Mouse (Mus musculus) MEL (cell line): Measurements from ENCODE around the gene Canx. TPM values are rescaled to one million over a fixed set of nuclear protein-coding genes. Genes with fewer than 3 reads are reported as not detected.

Source experiments
- DNase-seq: peaks from one replicate; pipeline ENCODE4 v3.0.0; 2011; ENCODE audit warnings: low read depth, low spot score
- H3K27ac ChIP-seq: 2 replicates; pipeline ENCODE4 v1.5.1; 2012; ENCODE audit warnings: low read depth, mild to moderate bottlenecking, control low read depth, low read length, moderate library complexity; ENCODE audit not compliant: control insufficient read depth
- H3K27me3 ChIP-seq, 2 experiments: fragments of 150-350 bp in 1 of 2; sonication (generic) in 1 of 2; 2 replicates each; pipeline ENCODE4 v1.6.1; 2012; ENCODE audit warnings: low read length in 2 of 2, mild to moderate bottlenecking in 2 of 2, improper control_type of control experiment in 1 of 2, moderate library complexity in 1 of 2; ENCODE audit not compliant: insufficient read depth in 2 of 2, control insufficient read depth in 1 of 2
- H3K36me3 ChIP-seq, 2 experiments: 2 replicates each; pipeline ENCODE4 v1.6.1; 2012 to 2014; ENCODE audit warnings: low read length in 2 of 2, improper control_type of control experiment in 1 of 2, inconsistent platforms in 1 of 2, mild to moderate bottlenecking in 1 of 2; ENCODE audit not compliant: insufficient read depth in 2 of 2, control insufficient read depth in 1 of 2
- H3K4me1 ChIP-seq, 2 experiments: fragments of 150-350 bp in 1 of 2; sonication (generic) in 1 of 2; 2 replicates each; pipeline ENCODE4 v1.6.1; 2012; ENCODE audit warnings: low read length in 2 of 2, improper control_type of control experiment in 1 of 2, mild to moderate bottlenecking in 1 of 2; ENCODE audit not compliant: insufficient read depth in 2 of 2, control insufficient read depth in 1 of 2
- H3K4me3 ChIP-seq, 2 experiments: fragments of 150-350 bp in 1 of 2; sonication (generic) in 1 of 2; 2 replicates each; pipeline ENCODE4 v1.5.1; 2012; ENCODE audit warnings: low read depth in 2 of 2, low read length in 2 of 2, mild to moderate bottlenecking in 2 of 2, moderate library complexity in 2 of 2, control low read depth in 1 of 2, improper control_type of control experiment in 1 of 2; ENCODE audit not compliant: control insufficient read depth in 1 of 2, insufficient read depth in 1 of 2
- H3K79me2 ChIP-seq: 2 replicates; pipeline ENCODE4 v1.6.1; 2012; ENCODE audit warnings: mild to moderate bottlenecking, low read length, moderate library complexity; ENCODE audit not compliant: control insufficient read depth, poor library complexity, insufficient read depth
- H3K9ac ChIP-seq: 2 replicates; pipeline ENCODE4 v1.6.1; 2012; ENCODE audit warnings: low read depth, mild to moderate bottlenecking, control low read depth, low read length, moderate library complexity; ENCODE audit not compliant: control insufficient read depth, poor library complexity, severe bottlenecking
- H3K9me3 ChIP-seq: fragments of 150-350 bp; sonication (generic); replicated peaks from 2 replicates; pipeline ENCODE4 v1.6.1; 2012; ENCODE audit warnings: mild to moderate bottlenecking, low read length, improper control_type of control experiment, moderate library complexity; ENCODE audit not compliant: insufficient read depth
- CHD1 ChIP-seq: IDR thresholded peaks from 2 replicates; pipeline ENCODE4 v1.6.1; 2012; ENCODE audit warnings: low read depth, mild to moderate bottlenecking, inconsistent platforms, low read length, improper control_type of control experiment
- CTCF ChIP-seq, 3 experiments: IDR thresholded peaks in 2 of 3; conservative IDR thresholded peaks in 1 of 3; 2 replicates each; pipeline ENCODE4 v1.5.1; 2011 to 2012; ENCODE audit warnings: low read length in 3 of 3, low read depth in 2 of 3, mild to moderate bottlenecking in 2 of 3, improper control_type of control experiment in 1 of 3, inconsistent platforms in 1 of 3, mixed read lengths in 1 of 3, moderate library complexity in 1 of 3; ENCODE audit not compliant: control insufficient read depth in 1 of 3, insufficient read depth in 1 of 3, poor library complexity in 1 of 3, severe bottlenecking in 1 of 3
- ELF1 ChIP-seq: IDR thresholded peaks from 2 replicates; pipeline ENCODE4 v1.6.1; 2014; ENCODE audit warnings: low read depth, mild to moderate bottlenecking, inconsistent platforms, low read length, improper control_type of control experiment, moderate library complexity
- EP300 ChIP-seq, 2 experiments: IDR thresholded peaks; 2 replicates each; pipeline ENCODE4 v1.6.1; 2011; ENCODE audit warnings: improper control_type of control experiment in 2 of 2, low read length in 2 of 2, low read depth in 1 of 2, mild to moderate bottlenecking in 1 of 2
- ETS1 ChIP-seq: IDR thresholded peaks from 2 replicates; pipeline ENCODE4 v1.6.1; 2012; ENCODE audit warnings: low read depth, mild to moderate bottlenecking, inconsistent platforms, low read length, improper control_type of control experiment, moderate library complexity
- GABPA ChIP-seq: IDR thresholded peaks from 2 replicates; pipeline ENCODE4 v1.6.1; 2012; ENCODE audit warnings: low read depth, mild to moderate bottlenecking, inconsistent platforms, low read length, improper control_type of control experiment, moderate library complexity
- GATA1 ChIP-seq: IDR thresholded peaks from 2 replicates; pipeline ENCODE4 v1.6.1; 2011; ENCODE audit warnings: low read depth, low read length, improper control_type of control experiment
- HCFC1 ChIP-seq: IDR thresholded peaks from 2 replicates; pipeline ENCODE4 v1.6.1; 2012; ENCODE audit warnings: low read depth, mild to moderate bottlenecking, inconsistent platforms, low read length, improper control_type of control experiment, moderate library complexity
- JUND ChIP-seq: IDR thresholded peaks from 2 replicates; pipeline ENCODE4 v1.6.1; 2011; ENCODE audit warnings: low read depth, mild to moderate bottlenecking, improper control_type of control experiment, low read length
- KAT2A ChIP-seq: conservative IDR thresholded peaks from 2 replicates; pipeline ENCODE4 v1.6.1; 2012; ENCODE audit warnings: low read depth, low read length, improper control_type of control experiment, inconsistent platforms
- MAFK ChIP-seq: IDR thresholded peaks from 2 replicates; pipeline ENCODE4 v1.6.1; 2011; ENCODE audit warnings: low read depth, mild to moderate bottlenecking, low read length, improper control_type of control experiment, borderline replicate concordance
- MAX ChIP-seq: IDR thresholded peaks from 2 replicates; pipeline ENCODE4 v1.6.1; 2011; ENCODE audit warnings: low read length, improper control_type of control experiment
- MAZ ChIP-seq: IDR thresholded peaks from 2 replicates; pipeline ENCODE4 v1.6.1; 2012; ENCODE audit warnings: low read depth, mild to moderate bottlenecking, inconsistent platforms, low read length, improper control_type of control experiment
- MEF2A ChIP-seq: IDR thresholded peaks from 2 replicates; pipeline ENCODE4 v1.6.1; 2014; ENCODE audit warnings: low read depth, mild to moderate bottlenecking, inconsistent platforms, low read length, improper control_type of control experiment; ENCODE audit not compliant: poor library complexity, insufficient replicate concordance, severe bottlenecking; ENCODE audit errors: extremely low read depth
- MXI1 ChIP-seq: IDR thresholded peaks from 2 replicates; pipeline ENCODE4 v1.6.1; 2011; ENCODE audit warnings: mild to moderate bottlenecking, low read depth, low read length, improper control_type of control experiment
- MYB ChIP-seq: IDR thresholded peaks from 2 replicates; pipeline ENCODE4 v1.6.1; 2011; ENCODE audit warnings: mild to moderate bottlenecking, low read depth, low read length, improper control_type of control experiment
- MYC ChIP-seq: IDR thresholded peaks from 2 replicates; pipeline ENCODE4 v1.6.1; 2011; ENCODE audit warnings: low read depth, mild to moderate bottlenecking, low read length, improper control_type of control experiment, moderate library complexity
- NELFE ChIP-seq: IDR thresholded peaks from 2 replicates; pipeline ENCODE4 v1.6.1; 2011; ENCODE audit warnings: low read depth, low read length, improper control_type of control experiment
- NRF1 ChIP-seq: IDR thresholded peaks from 2 replicates; pipeline ENCODE4 v1.6.1; 2014; ENCODE audit warnings: low read depth, mild to moderate bottlenecking, inconsistent platforms, low read length, improper control_type of control experiment, moderate library complexity; ENCODE audit not compliant: poor library complexity, insufficient read depth, severe bottlenecking
- POLR2A ChIP-seq, 2 experiments: IDR thresholded peaks; 2 replicates each; pipeline ENCODE4 v1.6.1; 2011 to 2012; ENCODE audit warnings: low read length in 2 of 2, mild to moderate bottlenecking in 2 of 2, control low read depth in 1 of 2, improper control_type of control experiment in 1 of 2, low read depth in 1 of 2, moderate library complexity in 1 of 2; ENCODE audit not compliant: control insufficient read depth in 1 of 2, insufficient read depth in 1 of 2, poor library complexity in 1 of 2
- POLR2AphosphoS2 ChIP-seq: IDR thresholded peaks from 2 replicates; pipeline ENCODE4 v1.6.1; 2011; ENCODE audit warnings: low read length, improper control_type of control experiment
- POLR2AphosphoS5 ChIP-seq: IDR thresholded peaks from 2 replicates; pipeline ENCODE4 v1.6.1; 2012; ENCODE audit warnings: low read depth, borderline replicate concordance, mild to moderate bottlenecking, inconsistent platforms, low read length, moderate library complexity, mixed read lengths
- RCOR1 ChIP-seq: IDR thresholded peaks from 2 replicates; pipeline ENCODE4 v1.6.1; 2012; ENCODE audit warnings: low read depth, mild to moderate bottlenecking, inconsistent platforms, low read length, improper control_type of control experiment
- SIN3A ChIP-seq: IDR thresholded peaks from 2 replicates; pipeline ENCODE4 v1.6.1; 2012; ENCODE audit warnings: low read length, improper control_type of control experiment, inconsistent platforms
- TAL1 ChIP-seq: IDR thresholded peaks from 2 replicates; pipeline ENCODE4 v1.6.1; 2012; ENCODE audit warnings: mild to moderate bottlenecking, inconsistent platforms, low read length, moderate library complexity, mixed read lengths
- TBP ChIP-seq: IDR thresholded peaks from 2 replicates; pipeline ENCODE4 v1.8.0; 2011; ENCODE audit warnings: low read depth, low read length, improper control_type of control experiment
- TCF12 ChIP-seq: IDR thresholded peaks from 2 replicates; pipeline ENCODE4 v1.6.1; 2014; ENCODE audit warnings: low read depth, mild to moderate bottlenecking, inconsistent platforms, low read length, improper control_type of control experiment, moderate library complexity
- UBTF ChIP-seq: IDR thresholded peaks from 2 replicates; pipeline ENCODE4 v1.6.1; 2012; ENCODE audit warnings: low read depth, mild to moderate bottlenecking, inconsistent platforms, low read length, improper control_type of control experiment, moderate library complexity, borderline replicate concordance; ENCODE audit not compliant: insufficient read depth
- USF1 ChIP-seq: IDR thresholded peaks from 2 replicates; pipeline ENCODE4 v1.6.1; 2014; ENCODE audit warnings: low read depth, mild to moderate bottlenecking, inconsistent platforms, low read length, improper control_type of control experiment, moderate library complexity
- USF2 ChIP-seq, 2 experiments: IDR thresholded peaks; 2 replicates each; pipeline ENCODE4 v1.6.1; 2011 to 2012; ENCODE audit warnings: improper control_type of control experiment in 2 of 2, low read length in 2 of 2, borderline replicate concordance in 1 of 2, inconsistent platforms in 1 of 2, low read depth in 1 of 2, mild to moderate bottlenecking in 1 of 2; ENCODE audit not compliant: insufficient read depth in 1 of 2
- ZC3H11A ChIP-seq: IDR thresholded peaks from 2 replicates; pipeline ENCODE4 v1.6.1; 2012; ENCODE audit warnings: low read depth, mild to moderate bottlenecking, inconsistent platforms, low read length, improper control_type of control experiment
- ZKSCAN1 ChIP-seq: IDR thresholded peaks from 2 replicates; pipeline ENCODE4 v1.6.1; 2012; ENCODE audit warnings: low read depth, mild to moderate bottlenecking, inconsistent platforms, low read length, improper control_type of control experiment, moderate library complexity
- ZMIZ1 ChIP-seq: IDR thresholded peaks from 2 replicates; pipeline ENCODE4 v1.6.1; 2012; ENCODE audit warnings: low read depth, mild to moderate bottlenecking, inconsistent platforms, low read length, improper control_type of control experiment, moderate library complexity
- polyA plus RNA-seq, 2 experiments: library from polyadenylated mRNA; stranded (reverse) in 1 of 2; unstranded in 1 of 2; fragments of >175 nt in 1 of 2; fragments of >200 nt in 1 of 2; gene quantifications; 2 replicates each; pipeline versions ENCODE4 v1.2.1 to v1.2.4; 2012; ENCODE audit warnings: low replicate concordance in 2 of 2, low read depth in 1 of 2; ENCODE audit not compliant: insufficient read length in 2 of 2, insufficient read depth in 1 of 2, missing spikeins in 1 of 2
- total RNA-seq: library from RNA; depleted of rRNA; stranded (reverse); fragments of 300-350 nt; gene quantifications from 2 replicates; pipeline ENCODE4 v1.2.3, GENCODE M21; 2012

The Canx gene
- total and polyA plus RNA-seq, 3 experiments = 390 to 867 (median 464) TPM

- TF ChIP-seq ELF1 = peak; percentile 75
- TF ChIP-seq MEF2A = no peak
These were observed 33.7 kb upstream of the Canx start (continued) for GRCm38 (mm10) chr11:50358950-50359861.

- H3K4me3 ChIP-seq = no peak overlapping the region
- H3K36me3 ChIP-seq = peaks cover 0 to 19% of the 10 kb centered on the region in 2 experiments; a peak in 2 of 4 replicates
- H3K9ac ChIP-seq = no peak overlapping the region
- no peaks in the 10 kb centered on the region for H3K9me3 ChIP-seq
- peaks cover 13 to 27% of the 10 kb centered on the region in 2 experiments; a peak in 3 of 4 replicates for H3K4me1 ChIP-seq
- DNase-seq = peak; percentile 85
- no peaks in the 10 kb centered on the region for H3K27me3 ChIP-seq
- peaks cover 7% of the 10 kb centered on the region; the same call in 1 of the 2 replicates for H3K79me2 ChIP-seq
- peak overlapping the region; percentile 46 for H3K27ac ChIP-seq
- no peak for TF ChIP-seq CHD1
- no peak for TF ChIP-seq ZC3H11A
- peak; percentile 59; a peak in 3 of 4 replicates for TF ChIP-seq EP300 (IDR thresholded peaks at IDR 0.05; ENCODE audit: low read depth in 1 of 2, low read length in 2 of 2)
- TF ChIP-seq USF2 (IDR thresholded peaks at IDR 0.05; ENCODE audit: borderline replicate concordance in 1 of 2, insufficient read depth in 1 of 2, low read depth in 1 of 2, low read length in 2 of 2) = peak in 1 of 2 experiments; percentile 70; a peak in 2 of 4 replicates
- TF ChIP-seq MAZ = no peak
- no peak for TF ChIP-seq ZMIZ1
- TF ChIP-seq CTCF (IDR thresholded peaks at IDR 0.05 in 2 of 3, conservative IDR thresholded peaks at IDR 0.05 in 1 of 3; ENCODE audit: control insufficient read depth in 1 of 3, insufficient read depth in 1 of 3, low read depth in 2 of 3, low read length in 3 of 3, poor library complexity in 1 of 3, severe bottlenecking in 1 of 3) = no peak
- peak; percentile 54 for TF ChIP-seq HCFC1
- TF ChIP-seq TAL1 = peak; percentile 56
- TF ChIP-seq JUND = no peak
- TF ChIP-seq POLR2A (IDR thresholded peaks at IDR 0.05; ENCODE audit: control insufficient read depth in 1 of 2, insufficient read depth in 1 of 2, low read depth in 1 of 2, low read length in 2 of 2, poor library complexity in 1 of 2) = no peak
- TF ChIP-seq TBP = no peak
- peak; percentile 90 for TF ChIP-seq MAX
- TF ChIP-seq UBTF = no peak
- TF ChIP-seq MAFK = no peak
- TF ChIP-seq GABPA = no peak
- TF ChIP-seq KAT2A = no peak
- TF ChIP-seq GATA1 = peak; percentile 87
- TF ChIP-seq ETS1 = peak; percentile 83
- TF ChIP-seq NELFE = no peak
- no peak for TF ChIP-seq ELF1
- TF ChIP-seq POLR2AphosphoS5 = no peak
- peak; percentile 82 for TF ChIP-seq MXI1
- TF ChIP-seq SIN3A = peak; percentile 74
- peak; percentile 93 for TF ChIP-seq USF1
- peak; percentile 71 for TF ChIP-seq TCF12
- TF ChIP-seq MYC = peak; percentile 72
- no peak for TF ChIP-seq MYB
- no peak for TF ChIP-seq POLR2AphosphoS2
- no peak for TF ChIP-seq NRF1
- no peak for TF ChIP-seq ZKSCAN1
- TF ChIP-seq RCOR1 = no peak
These were observed 29.9 kb upstream of the Canx start for GRCm38 (mm10) chr11:50355395-50355794.
